Mouse (Mus musculus): ENCODE measurements around the gene Pnma1. TPM values are rescaled to one million over a fixed set of nuclear protein-coding genes. Genes with fewer than 3 reads are reported as not detected.

The Pnma1 gene
- polyA plus RNA-seq (2014; fragmentation: Nextera tagmentation; extraction: Ambion mirVana): 0.88 and 1.0 TPM in 2 replicates

DNA sequence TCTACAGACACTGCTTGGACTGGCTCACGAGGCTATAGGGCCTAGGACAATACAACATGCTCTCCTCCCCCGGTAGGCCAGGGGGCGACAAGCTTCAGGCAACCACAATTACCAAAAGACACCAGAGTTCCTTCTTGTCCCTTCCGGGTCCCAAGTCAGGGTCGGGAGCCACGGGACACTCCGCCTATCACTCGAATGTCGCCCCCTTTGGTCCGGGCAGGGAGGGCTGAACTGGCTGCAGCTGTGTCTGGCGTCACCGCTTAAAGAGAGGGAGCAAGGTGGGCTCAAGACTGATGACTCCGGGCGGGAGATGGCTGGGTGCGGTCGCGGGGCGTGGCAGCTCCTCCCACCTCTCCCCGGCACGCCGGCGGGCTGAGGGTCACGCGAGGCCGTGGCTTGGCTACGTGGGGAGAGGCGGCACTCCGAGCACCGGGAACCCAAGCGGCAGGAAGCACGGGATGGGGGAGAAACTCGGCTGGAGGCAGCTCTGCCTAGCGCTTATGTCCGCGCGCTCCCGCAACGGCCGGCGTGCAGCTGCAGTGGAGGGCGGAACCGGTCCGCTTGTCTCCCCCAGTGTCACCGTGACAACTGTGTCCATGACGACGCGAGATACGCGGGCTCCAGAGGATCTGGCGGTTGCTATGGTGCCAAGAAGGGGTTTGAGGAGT is at the start of gene Pnma1:
Gene Pnma1 (minus strand): TSS at position 536 of the 668 bp plus-strand sequence.
- Histone ChIP-seq H3K4me2 (ENCODE audit: low read depth, low read length) (peak within 1 kb of the TSS; percentile 90), H3K36me3 (replicated peaks; ENCODE audit: control insufficient read depth, insufficient read depth, low read depth, low read length) (peaks cover 3% of the 10 kb centered on the region; the same call in 1 of the 2 replicates), H3K27me3 (ENCODE audit: control insufficient read depth, insufficient read depth, low read length) (no peaks in the 10 kb centered on the region), H3K27ac (replicated peaks; ENCODE audit: low read depth, low read length) (no peak within 1 kb of the TSS), H3K9ac (replicated peaks; ENCODE audit: low read length) (peak within 1 kb of the TSS; percentile 57), H3K9me3 (replicated peaks; ENCODE audit: control insufficient read depth, low read length) (no peaks in the 10 kb centered on the region), H3K4me1 (ENCODE audit: control insufficient read depth, insufficient read depth, low read length) (no peaks in the 10 kb centered on the region), H3K4me3 (ENCODE audit: low read depth, low read length) (peak within 1 kb of the TSS; percentile 51)
- under 1% methylated on average over 50 of the region's 50 CpGs for WGBS
- ATAC-seq (replicated peaks; ENCODE audit: insufficient number of reproducible peaks, low FRiP score, low TSS enrichment, low read depth) (peak; percentile 90), DNase-seq (ENCODE audit: low spot score) (peak; percentile 88)

DNA sequence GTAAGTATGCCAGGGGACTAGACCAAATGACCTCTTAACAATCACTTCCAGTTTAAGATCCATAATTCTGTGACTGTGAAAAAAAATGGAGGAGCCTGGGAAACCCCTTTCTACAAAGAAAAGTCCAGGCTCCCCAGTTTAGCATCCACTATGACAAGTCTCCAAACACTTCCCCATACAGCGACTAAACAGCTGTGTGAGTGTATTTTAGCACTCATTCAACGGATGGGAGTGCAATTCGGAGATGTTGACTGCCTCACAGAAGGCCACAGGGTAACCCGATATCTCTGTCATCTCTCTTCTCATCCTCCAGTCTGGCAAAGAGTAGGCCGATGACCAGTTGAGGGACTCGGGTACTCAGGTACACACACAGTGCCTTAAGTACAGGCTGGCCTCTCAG is 46.9 kb upstream of the Pnma1 start:
- DNase-seq (ENCODE audit: low spot score) (no peak), ATAC-seq (replicated peaks; ENCODE audit: insufficient number of reproducible peaks, low FRiP score, low TSS enrichment, low read depth) (no peak)
- H3K4me2 ChIP-seq (ENCODE audit: low read depth, low read length): no peak overlapping the region
- no peak overlapping the region for H3K4me3 ChIP-seq (ENCODE audit: low read depth, low read length)
- no peaks in the 10 kb centered on the region for H3K36me3 ChIP-seq (replicated peaks; ENCODE audit: control insufficient read depth, insufficient read depth, low read depth, low read length)
- H3K27ac ChIP-seq (replicated peaks; ENCODE audit: low read depth, low read length): no peak overlapping the region
- no peaks in the 10 kb centered on the region for H3K27me3 ChIP-seq (ENCODE audit: control insufficient read depth, insufficient read depth, low read length)
- WGBS: 39% methylated on average over 6 of the region's 6 CpGs
- no peaks in the 10 kb centered on the region for H3K9me3 ChIP-seq (replicated peaks; ENCODE audit: control insufficient read depth, low read length)
- H3K4me1 ChIP-seq (ENCODE audit: control insufficient read depth, insufficient read depth, low read length): peaks cover 6% of the 10 kb centered on the region
- H3K9ac ChIP-seq (replicated peaks; ENCODE audit: low read length): no peak overlapping the region

DNA sequence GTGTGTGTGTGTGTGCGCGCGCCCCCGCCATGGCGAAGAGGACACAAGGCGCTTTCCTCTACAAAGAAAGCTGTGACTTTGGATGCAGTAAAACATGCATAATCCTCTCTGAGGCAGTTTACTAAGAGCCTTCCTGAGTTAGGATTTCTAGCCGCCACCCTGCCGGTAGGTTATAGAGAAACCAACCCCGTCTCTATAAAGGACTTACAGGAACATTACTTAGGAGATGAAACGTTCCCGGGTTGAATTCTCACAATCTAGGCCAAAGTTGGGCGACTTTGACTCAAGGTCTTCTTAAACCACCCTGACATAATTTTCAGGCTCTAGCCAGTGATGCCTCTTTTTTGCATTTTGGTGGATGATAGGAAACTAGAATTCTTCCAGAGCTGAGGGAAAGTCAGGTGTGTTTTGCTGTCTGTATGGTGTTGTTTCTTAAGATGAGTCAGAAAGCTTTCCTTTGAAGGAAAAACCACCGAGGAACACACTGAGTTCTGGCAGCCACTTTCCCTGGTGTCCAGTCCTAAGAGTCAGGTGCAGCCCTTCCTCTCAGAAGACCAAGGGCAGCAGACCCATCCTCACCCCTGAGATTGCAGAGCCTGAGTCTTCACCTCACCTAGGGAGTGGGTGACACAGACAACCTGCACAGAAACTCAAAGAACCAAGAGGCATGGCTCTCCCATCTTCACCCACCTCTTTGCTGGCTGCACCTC is 46.3 kb upstream of the Pnma1 start:
- no peak for DNase-seq (ENCODE audit: low spot score)
- ATAC-seq (replicated peaks; ENCODE audit: insufficient number of reproducible peaks, low FRiP score, low TSS enrichment, low read depth): no peak
- H3K36me3 ChIP-seq (replicated peaks; ENCODE audit: control insufficient read depth, insufficient read depth, low read depth, low read length): no peaks in the 10 kb centered on the region
- peaks cover 6% of the 10 kb centered on the region for H3K4me1 ChIP-seq (ENCODE audit: control insufficient read depth, insufficient read depth, low read length)
- H3K4me2 ChIP-seq (ENCODE audit: low read depth, low read length): peak overlapping the region; percentile 99
- H3K4me3 ChIP-seq (ENCODE audit: low read depth, low read length): peak overlapping the region; percentile 78
- H3K9me3 ChIP-seq (replicated peaks; ENCODE audit: control insufficient read depth, low read length): no peaks in the 10 kb centered on the region
- H3K27ac ChIP-seq (replicated peaks; ENCODE audit: low read depth, low read length): no peak overlapping the region
- H3K27me3 ChIP-seq (ENCODE audit: control insufficient read depth, insufficient read depth, low read length): no peaks in the 10 kb centered on the region
- H3K9ac ChIP-seq (replicated peaks; ENCODE audit: low read length): peak overlapping the region; percentile 70
- WGBS: 10% methylated on average over 10 of the region's 13 CpGs

DNA sequence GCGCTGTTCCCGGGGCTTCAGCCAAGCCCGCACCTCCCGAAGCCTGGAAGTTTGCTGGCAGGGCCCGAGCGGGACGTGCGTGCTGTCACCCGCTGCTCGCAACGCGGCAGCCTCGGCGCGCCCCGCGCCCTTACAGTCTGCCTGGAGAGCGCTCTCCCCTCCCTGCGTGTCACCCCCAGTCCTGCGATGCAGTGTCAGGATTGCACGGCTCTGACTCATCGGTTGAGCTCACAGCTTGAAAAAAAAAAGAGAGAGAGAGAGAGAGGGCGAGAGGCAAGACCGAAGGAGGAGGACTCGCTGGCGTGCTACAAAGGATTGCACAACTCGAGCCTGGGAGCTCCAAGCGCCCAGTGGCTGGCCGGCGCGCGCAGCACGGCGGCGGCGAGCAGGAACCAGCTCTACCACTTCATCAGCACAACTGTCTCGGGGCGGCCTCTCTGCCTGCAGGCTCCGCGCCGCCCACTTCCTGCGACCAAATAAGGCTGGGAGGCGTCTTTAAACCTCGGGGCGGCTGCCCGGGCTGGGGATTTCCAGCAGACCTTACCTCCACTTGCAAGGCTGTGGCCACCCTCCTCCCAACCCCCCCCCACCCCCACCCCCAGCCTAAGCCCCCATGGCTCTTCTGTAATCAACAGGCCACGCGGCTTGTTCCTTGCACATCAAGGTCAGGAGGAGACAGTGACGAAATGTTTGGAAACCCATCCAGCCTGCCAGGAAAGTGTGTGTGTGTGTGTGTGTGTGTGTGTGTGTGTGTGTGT is 45.5 kb upstream of the Pnma1 start:
- Histone ChIP-seq H3K4me2 (ENCODE audit: low read depth, low read length) (peak overlapping the region; percentile 99), H3K4me1 (ENCODE audit: control insufficient read depth, insufficient read depth, low read length) (peaks cover 6% of the 10 kb centered on the region), H3K4me3 (ENCODE audit: low read depth, low read length) (peak overlapping the region; percentile 78), H3K27me3 (ENCODE audit: control insufficient read depth, insufficient read depth, low read length) (no peaks in the 10 kb centered on the region), H3K36me3 (replicated peaks; ENCODE audit: control insufficient read depth, insufficient read depth, low read depth, low read length) (no peaks in the 10 kb centered on the region), H3K27ac (replicated peaks; ENCODE audit: low read depth, low read length) (peak overlapping the region; percentile 79), H3K9ac (replicated peaks; ENCODE audit: low read length) (peak overlapping the region; percentile 70), H3K9me3 (replicated peaks; ENCODE audit: control insufficient read depth, low read length) (no peaks in the 10 kb centered on the region)
- WGBS: 0% methylated on average over 48 of the region's 49 CpGs
- peak; percentile 94 for DNase-seq (ENCODE audit: low spot score)
- ATAC-seq (replicated peaks; ENCODE audit: insufficient number of reproducible peaks, low FRiP score, low TSS enrichment, low read depth): peak; percentile 79

DNA sequence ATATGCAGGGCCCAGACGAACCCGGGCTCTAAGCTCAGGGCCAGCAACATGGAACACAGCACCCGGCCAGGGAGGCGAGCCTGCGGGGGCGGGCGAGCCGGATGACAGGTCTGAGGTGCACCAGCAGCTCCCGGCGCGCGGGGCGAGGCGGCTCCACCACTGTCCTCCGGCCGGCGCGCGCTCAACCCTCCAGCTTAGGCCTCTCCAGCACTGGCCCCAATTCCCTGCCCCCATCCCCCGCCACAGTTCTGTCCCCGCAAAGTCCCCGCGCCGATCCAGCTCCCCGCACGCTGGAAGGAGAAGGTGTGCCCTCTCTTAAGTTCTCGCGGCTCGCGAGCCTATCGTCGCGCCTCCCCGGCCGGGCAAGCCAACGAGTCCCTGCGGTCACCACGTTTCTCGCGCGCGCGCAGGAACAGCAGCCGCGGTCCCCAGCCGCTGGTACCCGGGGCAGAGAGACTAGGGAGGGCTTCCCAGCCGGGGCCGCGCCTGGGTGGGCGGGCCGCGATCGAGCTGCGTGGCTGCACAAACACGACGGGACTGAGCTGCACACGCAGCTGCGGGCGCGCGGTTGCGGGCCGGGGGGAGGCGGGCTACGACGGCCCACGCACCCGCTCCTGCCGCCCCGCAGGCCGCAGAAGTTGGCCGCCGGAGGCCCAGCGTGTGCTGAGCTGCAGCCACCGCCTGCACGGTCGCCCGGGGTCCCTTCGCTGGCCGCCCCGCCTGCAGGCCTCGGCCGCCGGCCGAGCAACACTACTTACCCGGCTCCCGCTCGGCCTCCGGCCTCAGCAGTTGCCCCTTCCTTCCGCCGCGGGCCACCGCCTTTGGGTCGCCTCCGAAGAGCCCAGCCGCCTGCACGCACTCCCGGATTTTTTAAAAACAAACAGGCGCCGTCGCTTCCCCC is 44.7 kb upstream of the Pnma1 start:
- no peaks in the 10 kb centered on the region for H3K9me3 ChIP-seq (replicated peaks; ENCODE audit: control insufficient read depth, low read length)
- H3K36me3 ChIP-seq (replicated peaks; ENCODE audit: control insufficient read depth, insufficient read depth, low read depth, low read length): no peaks in the 10 kb centered on the region
- DNase-seq (ENCODE audit: low spot score) (peak; percentile 76), ATAC-seq (replicated peaks; ENCODE audit: insufficient number of reproducible peaks, low FRiP score, low TSS enrichment, low read depth) (peak; percentile 36)
- under 1% methylated on average over 85 of the region's 102 CpGs for WGBS
- peak overlapping the region; percentile 70 for H3K9ac ChIP-seq (replicated peaks; ENCODE audit: low read length)
- H3K4me1 ChIP-seq (ENCODE audit: control insufficient read depth, insufficient read depth, low read length): peaks cover 7% of the 10 kb centered on the region
- H3K27me3 ChIP-seq (ENCODE audit: control insufficient read depth, insufficient read depth, low read length): no peaks in the 10 kb centered on the region
- peak overlapping the region; percentile 99 for H3K4me2 ChIP-seq (ENCODE audit: low read depth, low read length)
- H3K27ac ChIP-seq (replicated peaks; ENCODE audit: low read depth, low read length): peak overlapping the region; percentile 79
- H3K4me3 ChIP-seq (ENCODE audit: low read depth, low read length): peak overlapping the region; percentile 78

DNA sequence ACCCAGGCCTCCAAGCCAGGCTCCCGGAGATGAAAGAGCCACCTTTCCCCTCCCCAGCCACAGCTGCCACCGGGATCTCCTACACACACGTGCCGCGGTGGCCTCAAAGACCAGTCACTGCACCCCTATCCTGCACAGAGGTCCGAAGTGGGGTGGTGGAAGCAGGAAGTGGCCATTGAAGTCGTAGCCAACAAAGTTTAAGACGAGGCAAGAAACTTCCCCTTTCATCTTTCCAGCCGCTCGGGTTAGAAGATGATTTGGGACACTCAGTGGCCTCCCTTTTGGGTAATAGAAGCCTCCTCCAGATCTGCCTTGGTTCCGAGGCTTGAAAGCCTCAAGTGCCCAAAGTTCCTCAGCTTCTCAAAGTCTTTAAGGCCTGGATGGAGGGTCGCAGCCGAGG is 44.0 kb upstream of the Pnma1 start:
- peaks cover 9% of the 10 kb centered on the region for H3K4me1 ChIP-seq (ENCODE audit: control insufficient read depth, insufficient read depth, low read length)
- H3K4me3 ChIP-seq (ENCODE audit: low read depth, low read length): peak overlapping the region; percentile 78
- no peak for DNase-seq (ENCODE audit: low spot score)
- no peaks in the 10 kb centered on the region for H3K36me3 ChIP-seq (replicated peaks; ENCODE audit: control insufficient read depth, insufficient read depth, low read depth, low read length)
- no peak overlapping the region for H3K27ac ChIP-seq (replicated peaks; ENCODE audit: low read depth, low read length)
- ATAC-seq (replicated peaks; ENCODE audit: insufficient number of reproducible peaks, low FRiP score, low TSS enrichment, low read depth): no peak
- H3K4me2 ChIP-seq (ENCODE audit: low read depth, low read length): peak overlapping the region; percentile 99
- WGBS: under 1% methylated on average over 13 of the region's 13 CpGs
- H3K9me3 ChIP-seq (replicated peaks; ENCODE audit: control insufficient read depth, low read length): no peaks in the 10 kb centered on the region
- H3K27me3 ChIP-seq (ENCODE audit: control insufficient read depth, insufficient read depth, low read length): no peaks in the 10 kb centered on the region
- peak overlapping the region; percentile 70 for H3K9ac ChIP-seq (replicated peaks; ENCODE audit: low read length)

DNA sequence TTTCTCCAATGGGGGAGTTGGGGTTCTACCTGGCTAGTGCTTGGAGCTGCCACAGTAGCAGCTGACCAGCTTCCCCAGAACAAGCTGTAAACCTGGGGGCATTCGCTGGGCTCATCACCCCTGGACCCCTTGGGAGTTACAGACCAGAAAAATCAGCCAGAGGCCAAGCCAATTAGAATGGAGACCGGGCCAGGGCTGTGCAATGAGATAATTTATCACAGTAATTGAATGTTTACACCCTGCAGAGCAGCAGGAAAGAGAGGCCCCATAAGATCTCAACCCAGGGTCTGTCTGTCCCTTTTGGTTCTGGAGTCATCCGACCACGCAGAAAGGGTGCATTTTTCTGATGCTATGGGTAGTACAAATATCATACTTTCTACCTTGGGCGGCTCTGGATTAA is 43.5 kb upstream of the Pnma1 start:
- WGBS: 22% methylated on average over 5 of the region's 5 CpGs
- Histone ChIP-seq H3K4me1 (ENCODE audit: control insufficient read depth, insufficient read depth, low read length) (peaks cover 9% of the 10 kb centered on the region), H3K9ac (replicated peaks; ENCODE audit: low read length) (peak overlapping the region; percentile 70; the same call in 1 of the 2 replicates), H3K27me3 (ENCODE audit: control insufficient read depth, insufficient read depth, low read length) (no peaks in the 10 kb centered on the region), H3K27ac (replicated peaks; ENCODE audit: low read depth, low read length) (no peak overlapping the region), H3K9me3 (replicated peaks; ENCODE audit: control insufficient read depth, low read length) (no peaks in the 10 kb centered on the region), H3K36me3 (replicated peaks; ENCODE audit: control insufficient read depth, insufficient read depth, low read depth, low read length) (no peaks in the 10 kb centered on the region), H3K4me3 (ENCODE audit: low read depth, low read length) (peak overlapping the region; percentile 78; the same call in 1 of the 2 replicates), H3K4me2 (ENCODE audit: low read depth, low read length) (peak overlapping the region; percentile 99)
- ATAC-seq (replicated peaks; ENCODE audit: insufficient number of reproducible peaks, low FRiP score, low TSS enrichment, low read depth) (no peak), DNase-seq (ENCODE audit: low spot score) (no peak)

Measured in embryonic facial prominence, embryonic 11.5 days (tissue).